Mouse (Mus musculus): Measurements from ENCODE around the gene Cntd1.

GRCm38 (mm10) chr11:101247521-101248030 is 31.2 kb upstream of the Cntd1 start:
- no peak for TF ChIP-seq POLR2A (IDR thresholded peaks at IDR 0.05; ENCODE audit: control insufficient read depth, extremely low read depth, insufficient read depth, low read length, poor library complexity)
- no peak for TF ChIP-seq CTCF (IDR thresholded peaks at IDR 0.05; ENCODE audit: borderline replicate concordance, control insufficient read depth, extremely low read depth, insufficient read depth, low read length, poor library complexity)
